Mouse (Mus musculus): ENCODE data around the gene Thoc5. TPM values are rescaled to one million over a fixed set of nuclear protein-coding genes. Genes with fewer than 3 reads are reported as not detected.

The Thoc5 gene
- total RNA-seq, 2 experiments from 2014 or later: 35.5 to 40.3 TPM

DNA sequence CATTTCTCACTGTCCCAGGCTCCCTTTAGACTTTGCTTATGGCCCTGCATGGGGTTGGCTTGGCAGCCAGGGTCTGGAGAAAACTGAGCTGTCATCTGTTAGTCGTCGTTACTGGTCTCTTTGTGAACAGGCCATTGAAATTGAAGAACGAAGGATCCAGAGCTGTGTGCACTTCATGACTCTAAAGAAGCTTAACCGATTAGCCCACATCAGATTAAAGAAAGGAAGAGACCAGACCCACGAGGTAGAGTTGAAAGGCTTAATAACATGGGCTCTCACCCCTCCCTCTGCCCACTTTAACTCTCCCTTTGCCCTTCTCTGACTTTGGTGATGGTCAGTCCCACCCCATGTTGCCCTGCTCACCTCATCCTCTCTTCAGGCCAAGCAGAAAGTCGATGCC lies 6.8 kb downstream of the Thoc5 start:
- DNase-seq (ENCODE audit: low spot score in 2 of 2): no peak

DNA sequence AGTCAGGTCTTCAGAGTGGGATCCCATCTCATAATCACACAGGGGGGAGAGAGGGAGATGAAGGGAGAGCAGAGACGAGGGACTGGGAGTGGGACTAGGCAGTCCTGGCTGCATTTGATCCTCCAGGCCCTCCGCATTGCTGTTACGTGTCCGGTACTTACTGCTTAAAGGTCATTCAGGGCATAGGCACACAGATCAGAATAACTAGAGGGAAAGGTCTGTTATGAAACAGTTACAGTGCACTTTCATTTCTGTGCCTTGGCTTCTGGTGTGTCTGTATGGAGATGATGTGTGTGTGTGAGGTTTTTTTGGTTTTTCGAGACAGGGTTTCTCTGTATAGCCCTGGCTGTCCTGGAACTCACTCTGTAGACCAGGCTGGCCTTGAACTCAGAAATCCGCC lies 11.1 kb downstream of the Thoc5 start:
- DNase-seq (ENCODE audit: low spot score in 2 of 2): no peak

DNA sequence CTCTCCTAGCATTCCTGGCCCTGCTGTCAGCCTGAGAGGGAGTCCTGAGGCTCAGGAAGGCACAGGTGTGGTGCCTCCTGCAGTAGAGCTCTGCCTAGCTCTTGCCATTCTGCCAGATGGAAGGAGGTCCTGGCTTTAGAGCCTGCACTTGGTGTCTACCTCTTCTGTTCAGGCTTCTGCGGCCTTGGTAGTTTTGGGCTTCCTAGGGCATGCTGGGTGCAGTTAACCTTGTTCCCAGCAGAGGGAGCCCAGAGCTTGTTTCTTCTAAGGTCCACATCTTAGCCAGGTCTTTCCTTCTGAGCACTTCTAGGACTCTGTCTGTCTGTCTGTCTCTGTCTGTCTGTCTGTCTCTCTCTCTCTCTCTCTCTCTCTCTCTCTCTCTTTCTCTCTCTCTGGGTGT lies 20.9 kb downstream of the Thoc5 start:
- peak; percentile 49 for DNase-seq (ENCODE audit: low spot score in 2 of 2)

DNA sequence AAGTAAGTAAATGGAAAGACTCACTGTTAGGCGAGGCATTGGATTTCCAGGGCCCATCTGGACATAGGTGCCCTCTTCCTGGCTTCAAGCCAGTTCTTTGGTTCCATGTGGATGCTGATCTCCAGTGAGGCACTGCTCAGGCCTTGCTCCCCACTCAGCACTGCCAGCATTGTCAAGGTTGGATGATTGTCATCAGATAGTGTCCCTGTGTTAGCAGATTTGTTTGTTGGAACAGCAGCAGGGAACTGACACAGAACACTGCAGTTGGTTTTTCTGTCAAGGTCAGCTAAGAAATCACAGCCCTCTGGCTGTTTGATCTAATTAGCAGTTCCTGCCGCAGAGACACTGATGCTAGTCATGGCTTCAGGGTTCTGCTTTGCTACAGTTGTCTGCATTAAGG lies 26.2 kb downstream of the Thoc5 start:
- no peak for DNase-seq (ENCODE audit: low spot score in 2 of 2)

DNA sequence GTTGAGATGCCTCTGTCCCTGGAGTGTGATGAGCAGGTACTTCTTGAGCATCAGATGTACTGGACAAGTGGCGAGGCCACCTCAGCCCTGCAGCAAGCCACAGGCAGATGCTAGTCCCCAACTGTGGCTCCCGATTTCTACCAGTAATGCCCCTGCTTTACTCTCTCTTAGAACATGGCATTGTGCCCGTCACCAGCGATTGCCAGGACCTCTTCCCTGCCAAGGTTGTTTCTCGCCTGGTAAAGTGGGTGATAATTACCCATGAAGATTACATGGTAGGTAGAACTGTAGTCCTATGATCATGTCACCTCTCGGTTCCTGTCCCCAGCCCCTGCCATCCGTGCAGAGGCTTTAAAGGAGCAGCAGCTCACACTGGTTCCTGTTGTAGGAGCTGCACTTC lies 26.6 kb downstream of the Thoc5 start:
- DNase-seq (ENCODE audit: low spot score in 2 of 2): no peak

DNA sequence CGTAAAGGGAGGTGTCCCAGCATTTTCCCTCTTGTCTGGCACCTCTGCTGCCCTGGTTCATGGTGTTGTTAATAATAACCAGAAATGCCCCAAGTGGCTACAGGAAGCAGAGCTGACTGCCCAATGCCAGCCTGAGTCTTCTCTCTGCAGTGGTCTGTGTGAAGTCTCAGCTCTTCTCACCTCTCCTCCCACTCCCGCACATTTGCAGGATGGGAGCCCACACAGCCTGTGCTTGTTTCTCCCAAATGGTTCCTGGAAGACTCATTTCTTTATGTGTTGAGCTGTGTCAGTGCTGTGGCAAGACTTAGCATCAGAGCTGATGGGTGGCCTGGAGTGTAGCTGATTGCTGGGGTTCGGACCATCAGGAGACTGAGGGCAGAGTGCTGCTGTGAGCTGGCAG lies 32.1 kb downstream of the Thoc5 start:
- no peak for DNase-seq (ENCODE audit: low spot score in 2 of 2)

DNA sequence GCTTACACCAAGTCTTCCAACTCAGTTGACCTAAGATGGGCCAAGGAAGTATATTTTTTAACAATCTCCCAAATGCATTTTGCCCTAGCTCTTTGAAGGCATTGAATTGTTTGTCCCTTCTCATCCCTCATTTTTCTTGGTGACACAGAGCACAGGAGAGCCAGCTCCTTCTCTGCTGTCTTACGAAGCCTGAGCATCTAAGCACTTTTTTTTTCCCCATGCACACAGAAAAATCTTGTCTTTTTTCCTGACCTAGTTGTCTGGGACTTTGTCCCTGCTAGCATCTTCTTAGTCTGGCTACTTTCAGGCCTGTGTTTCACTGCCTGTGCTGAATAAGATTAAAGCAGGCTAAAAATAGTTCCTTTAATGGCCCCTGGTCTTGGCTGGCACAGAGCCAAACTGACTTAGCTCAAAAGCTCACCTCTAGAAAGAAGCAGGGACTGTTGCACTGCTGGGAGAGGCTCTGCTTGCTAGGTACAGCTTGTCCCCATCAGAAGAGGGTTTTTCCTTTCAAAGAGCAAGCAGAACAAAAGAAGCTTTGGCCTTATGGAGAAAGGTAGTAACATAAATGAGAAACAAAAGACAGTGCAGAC lies 36.0 kb downstream of the Thoc5 start:
- no peak for DNase-seq (ENCODE audit: low spot score in 2 of 2)

DNA sequence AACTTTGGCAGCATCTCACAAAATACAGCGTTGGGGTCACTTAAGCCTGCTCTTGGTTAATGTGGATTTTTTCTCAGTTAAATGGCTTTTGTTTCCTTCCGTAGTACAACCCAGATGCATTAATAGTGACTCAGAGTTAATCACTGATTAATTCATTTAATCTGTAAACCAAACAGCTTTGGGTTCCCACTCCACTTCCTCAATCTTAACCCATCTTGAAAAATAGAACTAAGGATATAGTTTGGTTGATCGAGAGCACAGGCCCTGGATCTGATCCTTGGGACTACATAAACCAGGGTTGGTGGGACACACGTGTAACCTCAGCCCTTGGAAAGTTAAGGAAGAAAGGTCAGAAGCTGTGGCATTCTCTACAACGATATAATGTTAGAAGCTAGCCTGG lies 41.1 kb downstream of the Thoc5 start:
- no peak for DNase-seq (ENCODE audit: low spot score in 2 of 2)

DNA sequence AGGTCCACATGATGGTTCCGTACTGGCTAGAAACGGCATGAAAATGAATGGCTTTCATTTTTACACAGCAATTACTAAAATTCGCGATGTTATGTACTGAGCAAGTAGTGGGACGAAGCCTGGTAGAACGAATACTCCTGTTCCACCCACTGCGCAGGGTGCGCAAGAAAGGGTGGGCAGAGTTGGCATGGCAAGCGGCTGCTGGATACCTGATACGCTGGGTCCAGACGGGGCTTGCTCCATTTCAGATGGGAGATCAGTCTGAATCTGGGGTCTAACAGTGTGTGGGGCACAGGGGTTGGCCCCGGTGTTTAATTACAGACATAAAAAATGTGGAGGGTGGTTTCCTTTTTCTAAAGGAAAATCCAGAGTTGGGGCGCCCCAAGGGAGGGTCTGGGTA lies 51.4 kb downstream of the Thoc5 start:
- DNase-seq (ENCODE audit: low spot score in 2 of 2): no peak

DNA sequence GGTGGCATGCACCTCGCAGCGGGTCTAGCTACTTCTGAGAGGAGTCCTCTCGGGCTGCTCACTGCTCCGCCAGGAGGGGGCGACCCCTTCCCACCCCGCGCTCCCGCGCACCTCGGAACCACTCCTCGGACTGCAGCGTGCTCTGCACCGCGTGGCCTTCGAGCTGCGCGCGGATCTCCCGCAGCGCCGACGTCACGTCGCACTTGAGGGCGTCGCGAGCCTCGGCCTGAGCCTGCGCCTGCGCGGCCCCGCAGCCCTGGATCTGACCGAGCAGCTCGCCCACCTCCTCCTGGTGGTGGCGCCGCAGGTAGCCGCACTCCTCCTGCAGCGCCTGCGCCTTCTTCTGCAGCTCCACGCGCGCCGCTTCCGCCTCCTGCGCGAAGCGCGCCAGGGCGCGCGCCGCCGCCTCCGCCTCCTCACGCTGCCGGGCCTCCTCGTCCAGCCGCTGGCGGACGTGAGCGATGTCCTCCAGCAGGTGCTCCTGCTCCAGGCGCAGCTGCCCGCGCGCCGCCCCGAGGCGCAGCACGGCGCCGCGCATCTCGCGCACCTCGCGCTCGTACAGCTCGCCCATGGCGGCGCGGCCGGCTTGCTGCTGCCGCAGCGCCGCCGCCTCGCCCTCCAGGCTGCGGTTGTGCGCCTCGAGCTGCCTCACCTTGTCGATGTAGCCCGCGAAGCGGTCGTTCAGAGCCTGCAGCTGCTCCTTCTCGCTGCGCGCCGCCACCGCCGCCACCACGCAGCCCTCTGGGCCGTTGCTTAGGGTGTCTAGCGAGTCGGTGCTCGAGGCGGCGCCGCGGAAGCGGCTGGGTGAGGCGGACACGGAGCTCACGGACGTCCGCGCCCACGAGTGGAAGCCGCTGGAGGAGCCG lies 52.1 kb downstream of the Thoc5 start:
- DNase-seq (ENCODE audit: low spot score in 2 of 2): peak; percentile 79 to 87

DNA sequence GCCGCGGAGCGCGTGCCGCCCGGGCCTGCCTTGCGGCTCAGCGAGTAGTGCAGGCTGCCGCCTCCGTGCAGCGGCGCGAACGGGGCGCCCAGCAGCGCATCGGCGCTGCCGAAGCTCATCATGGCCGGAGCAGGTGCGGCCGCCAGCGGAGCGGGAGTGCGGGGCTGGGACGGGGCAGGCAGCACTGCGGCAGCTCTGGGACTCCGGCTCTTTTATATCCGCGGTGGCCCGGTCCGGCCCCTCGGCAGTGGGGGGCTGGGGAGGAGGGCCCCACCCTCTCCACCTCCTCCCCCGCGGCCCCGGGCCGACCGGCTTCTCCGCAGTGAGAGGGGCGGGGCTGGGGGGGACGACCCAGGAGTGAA lies 52.7 kb downstream of the Thoc5 start, which contains the start of gene Nefh:
Gene Nefh (minus strand): TSS at position 252 of the 362 bp plus-strand sequence.
- DNase-seq (ENCODE audit: low spot score in 2 of 2): no peak

DNA sequence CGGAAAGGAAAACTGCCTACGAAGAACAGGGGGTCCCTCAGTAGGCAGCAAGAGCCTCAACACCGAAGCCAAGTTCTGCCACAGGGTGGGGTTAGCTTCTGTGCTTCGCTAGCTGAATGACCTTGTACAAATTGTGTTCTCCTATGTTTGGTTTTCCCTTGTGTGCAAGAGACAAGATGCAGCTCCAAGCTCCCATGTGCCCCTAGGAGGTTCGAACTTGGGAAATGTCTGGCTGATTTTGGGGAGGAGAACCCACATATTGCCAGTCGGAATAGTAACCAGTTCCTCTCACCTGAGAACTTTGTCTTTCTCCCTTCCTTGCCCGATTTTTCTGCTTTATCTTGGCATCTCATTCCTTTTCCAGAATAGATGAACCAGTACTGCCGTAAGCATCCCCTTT lies 53.7 kb downstream of the Thoc5 start:
- DNase-seq (ENCODE audit: low spot score in 2 of 2): no peak

DNA sequence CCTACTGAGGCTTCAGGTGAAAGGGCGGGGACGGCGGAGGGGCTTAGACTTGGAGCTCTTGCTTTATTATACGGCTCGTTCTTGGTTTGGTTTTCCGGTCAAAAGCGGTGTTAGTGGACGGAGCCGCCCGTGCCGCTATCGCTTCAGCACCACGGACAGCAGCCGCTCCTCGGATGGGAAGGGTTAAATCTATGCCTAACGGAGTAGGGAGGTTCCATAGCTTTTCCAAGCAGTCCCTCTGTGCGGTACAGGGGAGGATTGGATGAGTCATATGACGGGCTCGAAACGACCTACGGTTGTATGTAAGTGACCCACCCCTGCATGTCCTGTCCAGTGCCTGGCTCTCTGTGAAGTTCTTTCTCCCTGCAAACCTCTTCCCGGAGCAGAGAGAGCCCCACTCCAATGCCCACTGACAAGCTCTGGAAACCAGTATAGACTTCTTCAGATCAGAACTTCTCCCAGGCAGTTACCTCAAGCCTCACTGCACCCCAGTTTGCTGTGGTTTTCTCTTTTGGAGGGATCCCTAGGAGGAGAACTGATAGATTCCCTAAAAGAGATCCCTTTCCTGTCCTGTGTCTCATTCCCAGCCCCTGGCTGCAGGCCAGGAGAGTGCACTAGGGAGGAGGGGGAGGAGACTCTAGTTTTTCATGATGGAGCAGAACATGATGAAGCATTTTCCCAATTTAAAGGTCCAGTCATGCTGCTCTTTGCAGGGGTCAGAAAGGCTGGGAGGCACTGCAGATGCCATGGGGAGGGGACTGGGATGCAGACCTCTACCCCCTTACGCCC lies 54.3 kb downstream of the Thoc5 start:
- peak in 1 of 2 experiments; percentile 28 for DNase-seq (ENCODE audit: low spot score in 2 of 2)

DNA sequence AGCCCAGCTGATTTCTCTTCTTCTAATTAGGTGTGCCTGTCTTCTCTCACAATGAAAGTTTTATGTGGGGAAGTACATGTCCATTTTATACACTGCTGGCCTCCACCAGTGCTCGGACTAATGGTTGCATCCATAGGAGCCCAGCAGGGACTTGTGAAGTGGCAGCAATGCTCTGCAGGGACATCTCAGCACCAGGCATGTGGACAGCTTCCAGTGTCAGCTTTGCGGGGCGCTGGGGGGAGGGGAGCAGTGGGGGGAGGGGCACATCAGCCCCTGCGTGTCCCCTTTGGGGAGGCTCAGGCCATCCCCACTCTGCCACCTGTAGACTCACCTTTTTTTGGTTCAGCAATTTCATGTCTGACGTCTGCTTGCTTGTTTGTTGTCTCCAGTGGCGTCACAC lies 58.3 kb downstream of the Thoc5 start:
- DNase-seq (ENCODE audit: low spot score in 2 of 2): no peak

DNA sequence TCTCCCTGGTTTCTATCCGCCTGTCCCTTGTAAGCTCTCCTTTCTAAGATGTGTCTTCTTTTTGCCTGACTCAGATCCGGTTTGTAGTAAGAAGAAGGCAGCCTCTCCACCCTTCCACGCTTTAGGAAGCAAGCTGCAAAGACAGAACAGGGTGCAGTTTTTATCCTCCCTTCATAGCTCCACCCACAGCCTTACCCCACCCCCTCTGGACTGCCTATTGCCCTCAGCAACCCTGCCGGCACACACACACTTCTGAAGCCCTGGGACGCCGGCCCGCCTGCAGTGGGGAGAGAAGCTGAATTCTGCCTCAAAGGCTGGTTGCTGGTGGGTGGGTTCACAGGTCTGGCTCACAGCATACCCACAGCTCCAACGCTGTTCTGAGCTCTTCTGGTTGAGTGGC lies 58.8 kb downstream of the Thoc5 start:
- no peak for DNase-seq (ENCODE audit: low spot score in 2 of 2)

DNA sequence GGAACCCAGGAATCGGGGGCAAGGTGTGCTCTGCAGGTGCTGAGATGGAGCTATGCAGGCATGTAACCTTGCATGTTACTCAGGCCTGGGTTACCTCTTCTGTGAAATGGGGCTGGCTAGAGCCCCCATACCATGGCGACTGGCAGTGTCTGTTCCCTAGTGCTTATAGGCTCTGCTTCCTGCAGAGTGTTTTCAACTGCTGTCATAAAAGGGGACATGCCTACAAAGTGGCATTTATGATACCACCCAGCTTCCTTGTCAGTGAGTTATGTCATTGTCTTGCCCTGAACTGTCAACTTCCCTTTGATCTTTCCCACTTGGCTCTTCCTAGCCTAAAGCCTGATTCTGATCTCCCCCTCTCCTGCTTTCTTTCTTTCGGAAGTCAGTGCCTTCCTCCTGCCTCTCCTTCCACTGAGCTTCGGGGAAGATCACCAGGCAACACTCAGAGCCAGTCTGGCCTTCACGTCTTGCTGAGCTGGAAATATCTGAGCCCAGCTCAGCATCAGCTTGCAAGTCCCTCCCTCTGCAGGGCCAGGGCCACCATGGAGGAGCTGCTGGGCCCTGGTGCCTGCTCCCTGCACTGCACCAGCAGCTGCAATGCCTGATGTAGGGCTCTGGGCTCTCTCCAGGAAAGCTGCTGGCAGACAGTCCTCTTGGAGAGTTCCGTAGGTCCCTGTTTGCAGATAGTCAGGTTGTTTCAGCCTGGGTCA lies 68.1 kb downstream of the Thoc5 start:
- DNase-seq (ENCODE audit: low spot score in 2 of 2): no peak

DNA sequence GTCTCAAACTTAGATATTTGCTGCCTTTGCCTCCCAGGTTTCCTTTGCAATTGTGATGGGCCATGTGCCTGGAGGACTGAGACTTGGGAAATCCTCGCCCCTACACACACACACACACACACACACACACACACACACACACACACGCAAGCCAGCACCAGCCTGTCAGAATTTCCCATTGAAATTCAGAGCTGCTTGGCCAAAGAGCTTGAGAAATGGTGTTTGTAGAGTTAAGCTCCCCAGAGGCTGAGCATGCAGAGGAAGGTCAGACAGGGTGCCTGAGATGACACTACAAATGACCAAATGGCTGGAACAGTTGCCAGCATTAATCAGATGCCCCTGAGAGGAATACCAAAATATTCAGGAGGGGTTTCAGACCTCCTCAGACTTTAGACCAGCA lies 71.2 kb downstream of the Thoc5 start:
- DNase-seq (ENCODE audit: low spot score in 2 of 2): no peak

DNA sequence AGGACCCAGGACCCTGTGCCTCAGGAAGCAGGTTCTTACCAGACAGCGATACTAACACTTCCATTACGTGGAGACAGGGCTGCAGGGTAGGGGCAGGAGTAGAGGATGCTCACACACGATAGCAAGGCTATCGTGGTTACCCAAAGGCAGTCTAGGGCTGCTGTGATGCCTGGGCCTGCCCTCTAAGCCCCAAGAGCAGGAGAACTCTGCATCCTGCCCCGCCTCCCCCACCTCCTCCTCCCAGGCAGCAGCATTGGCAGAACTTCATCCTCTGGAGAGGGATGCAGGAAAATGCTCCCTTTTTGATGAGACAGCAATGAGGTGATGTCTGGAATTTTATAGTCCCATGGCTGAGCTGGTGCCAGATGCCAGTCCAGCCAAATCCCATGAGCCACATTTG lies 71.8 kb downstream of the Thoc5 start:
- no peak for DNase-seq (ENCODE audit: low spot score in 2 of 2)

DNA sequence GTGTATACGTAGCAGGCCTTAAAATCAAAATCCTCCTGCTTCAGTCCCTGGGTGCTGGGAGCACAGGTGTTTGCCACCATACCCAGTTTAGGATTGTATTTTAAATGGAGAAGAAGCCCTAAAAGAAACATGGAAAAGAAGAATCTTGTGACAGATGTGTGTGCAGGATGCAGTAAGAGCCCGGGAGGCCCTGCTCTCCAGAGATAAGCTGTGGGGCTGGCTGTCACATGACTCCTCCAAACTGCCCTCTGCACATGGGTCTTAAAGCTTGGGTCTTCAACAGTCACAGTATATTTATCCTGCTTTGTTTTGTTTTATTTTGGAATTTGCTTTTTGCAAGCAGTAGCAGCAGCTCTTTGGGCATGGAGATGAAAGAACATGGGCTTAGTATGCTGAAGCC lies 72.4 kb downstream of the Thoc5 start:
- no peak for DNase-seq (ENCODE audit: low spot score in 2 of 2)

DNA sequence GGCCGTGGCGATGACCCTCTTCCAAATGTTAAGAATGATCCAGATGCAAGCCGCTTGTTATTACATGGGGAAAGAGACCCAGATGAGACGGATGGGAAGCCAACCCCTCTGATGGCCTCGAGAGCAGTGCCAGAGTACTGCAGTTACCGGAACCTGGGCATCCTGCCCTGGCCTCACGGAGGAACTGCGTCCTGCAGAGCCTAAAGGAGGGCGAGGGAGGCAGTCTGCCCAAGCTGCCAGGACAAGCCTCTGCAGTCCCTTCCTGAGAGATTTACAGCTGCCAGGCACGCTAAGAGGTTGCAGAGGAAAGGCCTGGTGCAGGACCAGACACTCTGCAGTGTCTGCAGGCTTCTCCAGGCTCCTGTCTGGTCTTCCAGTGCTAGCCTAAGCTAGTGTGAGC lies 73.3 kb downstream of the Thoc5 start:
- no peak for DNase-seq (ENCODE audit: low spot score in 2 of 2)
